Mouse (Mus musculus) thymus, adult 2 months (tissue): ENCODE data around the gene 4930404H24Rik.

Experiments used
- CTCF ChIP-seq: fragments of 200-500 bp; IDR thresholded peaks from 2 replicates; pipeline ENCODE4 v1.5.1; 2012; ENCODE audit warnings: mild to moderate bottlenecking, control low read depth, low read length, moderate library complexity, borderline replicate concordance; ENCODE audit not compliant: control insufficient read depth, poor library complexity, insufficient read depth; ENCODE audit errors: extremely low read depth
- POLR2A ChIP-seq: fragments of 200-500 bp; IDR thresholded peaks from 2 replicates; pipeline ENCODE4 v1.6.1; 2012; ENCODE audit warnings: mild to moderate bottlenecking, low read length, control low read depth, moderate library complexity; ENCODE audit not compliant: control insufficient read depth, poor library complexity, insufficient read depth; ENCODE audit errors: extremely low read depth

DNA sequence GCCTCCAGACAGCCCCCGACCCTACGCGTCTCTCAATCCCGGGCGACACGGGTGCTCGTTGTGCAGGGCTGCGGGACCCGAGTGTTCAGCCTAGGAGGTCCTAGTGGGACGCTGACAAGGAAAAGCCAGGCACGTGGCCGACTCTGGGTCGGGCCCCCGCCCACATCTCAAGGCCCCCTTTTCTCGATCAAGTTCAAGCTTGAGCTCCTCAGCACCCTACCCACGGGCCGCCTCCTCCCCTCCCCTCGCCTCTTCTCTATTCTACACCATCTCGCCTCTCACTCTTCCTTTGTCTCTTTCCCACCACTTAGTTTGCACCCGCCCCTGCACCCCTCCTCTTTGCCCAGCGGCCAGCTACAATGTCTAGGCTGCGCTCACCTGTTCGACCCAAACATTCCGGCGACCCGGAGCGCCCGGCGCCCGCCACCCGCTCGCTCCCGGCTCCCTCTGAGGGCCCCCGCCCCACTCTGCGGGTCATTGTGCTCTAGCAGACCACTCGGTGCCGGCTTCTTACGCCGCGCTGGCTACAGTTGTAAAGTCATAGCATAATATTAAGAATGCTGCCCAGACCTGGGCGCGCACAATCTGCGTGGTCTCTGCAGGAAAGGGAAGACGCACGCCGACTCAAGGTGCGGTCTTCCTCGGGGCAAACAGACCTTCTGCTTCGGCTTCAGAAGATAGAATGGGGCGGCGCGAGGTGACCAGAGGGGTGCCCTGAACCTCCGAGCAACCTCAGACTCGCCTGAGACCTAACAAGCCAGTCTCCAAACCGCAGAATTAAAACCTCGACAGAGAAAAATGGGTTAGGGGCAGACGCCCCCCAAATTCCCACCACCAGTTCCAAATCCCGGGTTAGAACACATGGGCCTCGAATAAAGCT lies 47.2 kb upstream of the 4930404H24Rik start:
- no peak for TF ChIP-seq CTCF
- no peak for TF ChIP-seq POLR2A
